Mouse (Mus musculus) forebrain, embryonic 16.5 days (tissue): ENCODE results near the gene Gpc6. TPM values are rescaled to one million over a fixed set of nuclear protein-coding genes. Genes with fewer than 3 reads are reported as not detected.

ENCODE experiments used
- ATAC-seq: fragments of 200-750 bp; cut with Nextera tagmentation; 2 replicates; pipeline ENCODE4 v1.8.0; 2017; ENCODE audit warnings: mild to moderate bottlenecking, moderate library complexity
- H3K27ac ChIP-seq: fragments of 300-500 bp; sonication (generic); 2 replicates; pipeline ENCODE4 v1.5.1; 2014; ENCODE audit warnings: low read length, control low read depth
- H3K27me3 ChIP-seq: fragments of 300-500 bp; sonication (generic); replicated peaks from 2 replicates; pipeline ENCODE4 v1.6.1; 2014; ENCODE audit warnings: low read length; ENCODE audit not compliant: control insufficient read depth, insufficient read depth
- H3K36me3 ChIP-seq: fragments of 300-500 bp; sonication (generic); 2 replicates; pipeline ENCODE4 v1.6.1; 2014; ENCODE audit not compliant: control insufficient read depth, insufficient read depth
- H3K4me1 ChIP-seq: fragments of 300-500 bp; sonication (generic); replicated peaks from 2 replicates; pipeline ENCODE4 v1.6.1; 2014; ENCODE audit warnings: low read length; ENCODE audit not compliant: control insufficient read depth, insufficient read depth
- H3K4me2 ChIP-seq: fragments of 300-500 bp; sonication (generic); 2 replicates; pipeline ENCODE4 v1.6.1; 2014; ENCODE audit warnings: mild to moderate bottlenecking, low read length, control low read depth
- H3K4me3 ChIP-seq: fragments of 300-500 bp; sonication (generic); replicated peaks from 2 replicates; pipeline ENCODE4 v1.5.1; 2014; ENCODE audit warnings: mild to moderate bottlenecking, low read length, control low read depth
- H3K9ac ChIP-seq: fragments of 300-500 bp; sonication (generic); replicated peaks from 2 replicates; pipeline ENCODE4 v1.6.1; 2014; ENCODE audit warnings: low read depth, low read length, control low read depth
- H3K9me3 ChIP-seq: fragments of 300-500 bp; sonication (generic); 2 replicates; pipeline ENCODE4 v1.6.1; 2016; ENCODE audit warnings: low read length; ENCODE audit not compliant: control insufficient read depth
- WGBS: fragments of 180-500 bp; shearing (Covaris S2); extraction: QIAGEN DNeasy Blood & Tissue Kit; methylation state at CpG from one replicate; pipeline ENCODE4 v1.1.7; 2014; 5-methylcytosine and 5-hydroxymethylcytosine counted together
- polyA plus RNA-seq: library from polyadenylated mRNA; unstranded; fragments of >200 nt; fragmentation: Nextera tagmentation; extraction: Ambion mirVana; gene quantifications from 2 replicates; pipeline ENCODE4 v1.2.1, GENCODE M21; 2015

The Gpc6 gene
- polyA plus RNA-seq, 1 experiment from 2014 or later = 18.2 TPM

GRCm38 (mm10) chr14:117384096-117384770 lies 459.1 kb downstream of the Gpc6 start:
- ATAC-seq = no peak
- H3K4me3 ChIP-seq = no peak overlapping the region
- no peak overlapping the region for H3K27ac ChIP-seq
- no peaks in the 10 kb centered on the region for H3K9me3 ChIP-seq
- no peak overlapping the region for H3K4me2 ChIP-seq
- H3K9ac ChIP-seq = no peak overlapping the region
- H3K36me3 ChIP-seq = no peaks in the 10 kb centered on the region
- H3K27me3 ChIP-seq = no peaks in the 10 kb centered on the region
- peaks cover 5% of the 10 kb centered on the region for H3K4me1 ChIP-seq
- WGBS = 54% methylated on average over 8 of the region's 8 CpGs

GRCm38 (mm10) chr14:117385731-117386270 lies 460.7 kb downstream of the Gpc6 start:
- no peak overlapping the region for H3K27ac ChIP-seq
- no peaks in the 10 kb centered on the region for H3K9me3 ChIP-seq
- no peak overlapping the region for H3K4me3 ChIP-seq
- H3K36me3 ChIP-seq = no peaks in the 10 kb centered on the region
- H3K27me3 ChIP-seq = no peaks in the 10 kb centered on the region
- H3K9ac ChIP-seq = no peak overlapping the region
- no peak for ATAC-seq
- no peak overlapping the region for H3K4me2 ChIP-seq
- peaks cover 5% of the 10 kb centered on the region for H3K4me1 ChIP-seq

- H3K9ac ChIP-seq = no peak overlapping the region
- no peaks in the 10 kb centered on the region for H3K4me1 ChIP-seq
- H3K4me3 ChIP-seq = no peak overlapping the region
- no peaks in the 10 kb centered on the region for H3K27me3 ChIP-seq
- 76% methylated on average over 3 of the region's 3 CpGs for WGBS
- H3K4me2 ChIP-seq = no peak overlapping the region
- H3K9me3 ChIP-seq = no peaks in the 10 kb centered on the region
- ATAC-seq = no peak
- H3K36me3 ChIP-seq = no peaks in the 10 kb centered on the region
- H3K27ac ChIP-seq = no peak overlapping the region
These were observed 465.7 kb downstream of the Gpc6 start for GRCm38 (mm10) chr14:117390794-117391320.

- Histone ChIP-seq H3K4me1 (no peaks in the 10 kb centered on the region), H3K4me2 (no peak overlapping the region), H3K9me3 (no peaks in the 10 kb centered on the region), H3K27me3 (no peaks in the 10 kb centered on the region), H3K4me3 (no peak overlapping the region), H3K27ac (no peak overlapping the region), H3K36me3 (no peaks in the 10 kb centered on the region), H3K9ac (no peak overlapping the region)
- no peak for ATAC-seq
- 64% methylated on average over 4 of the region's 4 CpGs for WGBS
These were observed 466.3 kb downstream of the Gpc6 start for GRCm38 (mm10) chr14:117391412-117391811.

GRCm38 (mm10) chr14:117397165-117397564 lies 472.1 kb downstream of the Gpc6 start:
- H3K4me2 ChIP-seq = no peak overlapping the region
- ATAC-seq = no peak
- H3K4me3 ChIP-seq = no peak overlapping the region
- H3K27ac ChIP-seq = no peak overlapping the region
- 90% methylated on average over 3 of the region's 3 CpGs for WGBS
- no peaks in the 10 kb centered on the region for H3K27me3 ChIP-seq
- H3K36me3 ChIP-seq = no peaks in the 10 kb centered on the region
- H3K9ac ChIP-seq = no peak overlapping the region
- no peaks in the 10 kb centered on the region for H3K4me1 ChIP-seq
- H3K9me3 ChIP-seq = no peaks in the 10 kb centered on the region

- no peak overlapping the region for H3K27ac ChIP-seq
- no peaks in the 10 kb centered on the region for H3K27me3 ChIP-seq
- H3K4me2 ChIP-seq = no peak overlapping the region
- no peaks in the 10 kb centered on the region for H3K9me3 ChIP-seq
- WGBS = 72% methylated on average over 9 of the region's 9 CpGs
- ATAC-seq = no peak
- H3K4me3 ChIP-seq = no peak overlapping the region
- H3K36me3 ChIP-seq = no peaks in the 10 kb centered on the region
- no peak overlapping the region for H3K9ac ChIP-seq
- H3K4me1 ChIP-seq = no peaks in the 10 kb centered on the region
These were observed 482.9 kb downstream of the Gpc6 start for GRCm38 (mm10) chr14:117407824-117408524.

GRCm38 (mm10) chr14:117408525-117408835 lies 483.4 kb downstream of the Gpc6 start:
- Histone ChIP-seq H3K4me3 (no peak overlapping the region), H3K4me1 (no peaks in the 10 kb centered on the region), H3K4me2 (no peak overlapping the region), H3K9me3 (no peaks in the 10 kb centered on the region), H3K36me3 (no peaks in the 10 kb centered on the region), H3K27me3 (no peaks in the 10 kb centered on the region), H3K27ac (no peak overlapping the region), H3K9ac (no peak overlapping the region)
- ATAC-seq = no peak
- 58% methylated on average over 3 of the region's 3 CpGs for WGBS

- Histone ChIP-seq H3K27me3 (no peaks in the 10 kb centered on the region), H3K27ac (no peak overlapping the region), H3K4me1 (no peaks in the 10 kb centered on the region), H3K36me3 (no peaks in the 10 kb centered on the region), H3K4me3 (no peak overlapping the region), H3K9ac (no peak overlapping the region), H3K9me3 (no peaks in the 10 kb centered on the region), H3K4me2 (no peak overlapping the region)
- ATAC-seq = no peak
- WGBS = 95% methylated on average over 2 of the region's 2 CpGs
These were observed 484.7 kb downstream of the Gpc6 start for GRCm38 (mm10) chr14:117409778-117410177.

- 97% methylated on average over 2 of the region's 2 CpGs for WGBS
- ATAC-seq = no peak
- no peak overlapping the region for H3K9ac ChIP-seq
- H3K36me3 ChIP-seq = no peaks in the 10 kb centered on the region
- H3K4me2 ChIP-seq = no peak overlapping the region
- no peaks in the 10 kb centered on the region for H3K4me1 ChIP-seq
- H3K9me3 ChIP-seq = no peaks in the 10 kb centered on the region
- H3K4me3 ChIP-seq = no peak overlapping the region
- H3K27me3 ChIP-seq = no peaks in the 10 kb centered on the region
- H3K27ac ChIP-seq = no peak overlapping the region
These were observed 485.4 kb downstream of the Gpc6 start for GRCm38 (mm10) chr14:117410511-117410910.
